Mouse (Mus musculus): ENCODE measurements around the gene Slc33a1.

Slc33a1 gene

DNA sequence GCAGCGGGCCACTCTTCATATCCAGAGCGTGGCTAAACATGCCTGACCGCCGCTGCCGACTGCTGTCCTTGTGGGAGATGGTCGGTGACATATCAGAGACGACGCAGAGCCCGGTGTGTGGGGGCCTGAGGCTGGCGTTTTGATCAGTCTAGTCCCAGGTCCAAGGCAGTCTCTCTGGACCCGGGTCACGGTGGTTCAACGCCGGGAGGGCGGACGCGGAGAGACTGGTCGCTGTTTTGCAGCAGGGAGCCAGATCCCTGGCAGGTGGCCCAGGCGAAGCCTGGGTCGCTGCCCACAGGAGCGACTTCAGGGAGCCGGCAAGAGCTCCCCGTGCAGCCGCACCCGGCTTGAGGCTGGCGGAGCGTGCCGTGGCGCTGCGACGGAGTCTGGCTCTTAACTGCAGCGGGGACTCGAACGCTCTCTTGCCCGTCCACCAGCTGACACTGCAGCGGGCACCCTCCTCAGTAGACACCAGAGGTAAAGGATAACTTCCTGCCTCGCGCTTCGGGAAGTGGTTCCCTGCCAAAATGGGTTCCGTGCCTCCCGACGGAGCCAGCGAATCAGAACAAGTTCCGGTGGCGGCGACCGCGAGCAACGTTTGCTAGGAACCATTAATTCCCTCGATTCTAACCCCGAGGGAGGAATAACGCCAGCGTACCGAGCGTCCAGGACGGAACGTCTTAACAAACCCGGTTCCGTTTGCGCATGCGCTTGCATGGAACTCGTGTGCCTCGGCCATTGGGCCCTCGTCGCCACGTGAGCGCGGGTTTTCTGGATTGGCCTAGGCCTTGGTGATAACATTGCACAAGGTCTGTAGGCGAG lies at the start of gene Slc33a1:
Slc33a1 (minus strand) TSS at position 669 of the 822 bp plus-strand sequence.
- peak; percentile 97 for DNase-seq (ENCODE audit: extremely low spot score)

- no peak for DNase-seq (ENCODE audit: extremely low spot score)
Observed at GRCm38 (mm10) chr3:63988722-63989440, 24.3 kb upstream of the Slc33a1 start.

- DNase-seq (ENCODE audit: extremely low spot score), result no peak
Observed at GRCm38 (mm10) chr3:63986656-63987055, 22.1 kb upstream of the Slc33a1 start.

- DNase-seq (ENCODE audit: extremely low spot score), result no peak
Observed at GRCm38 (mm10) chr3:63977895-63978294, 13.3 kb upstream of the Slc33a1 start.

GRCm38 (mm10) chr3:63975955-63976908 lies 11.7 kb upstream of the Slc33a1 start, which contains the start of gene Gmps:
Gmps (plus strand) TSS chr3:63976106.
- DNase-seq (ENCODE audit: extremely low spot score), result peak; percentile 92

GRCm38 (mm10) chr3:63965929-63966328 lies 1.4 kb upstream of the Slc33a1 start:
- no peak for DNase-seq (ENCODE audit: extremely low spot score)

DNA sequence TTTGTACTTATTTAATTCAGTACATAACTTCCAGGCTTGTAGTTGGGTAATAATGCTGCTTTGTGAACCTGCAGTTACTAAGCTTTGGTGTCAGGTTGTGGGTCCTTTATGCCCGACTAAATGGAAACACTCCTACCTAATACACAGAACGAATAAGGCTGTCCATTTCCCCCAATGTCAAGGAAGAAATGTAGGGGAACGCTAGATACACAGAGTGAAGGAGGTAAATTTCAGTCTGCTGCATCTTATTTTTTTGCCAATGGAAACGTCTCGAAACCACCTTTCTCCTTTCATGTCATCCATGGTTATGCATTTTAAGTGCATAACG lies 318 bp upstream of the Slc33a1 start:
- no peak for DNase-seq (ENCODE audit: extremely low spot score)

DNA sequence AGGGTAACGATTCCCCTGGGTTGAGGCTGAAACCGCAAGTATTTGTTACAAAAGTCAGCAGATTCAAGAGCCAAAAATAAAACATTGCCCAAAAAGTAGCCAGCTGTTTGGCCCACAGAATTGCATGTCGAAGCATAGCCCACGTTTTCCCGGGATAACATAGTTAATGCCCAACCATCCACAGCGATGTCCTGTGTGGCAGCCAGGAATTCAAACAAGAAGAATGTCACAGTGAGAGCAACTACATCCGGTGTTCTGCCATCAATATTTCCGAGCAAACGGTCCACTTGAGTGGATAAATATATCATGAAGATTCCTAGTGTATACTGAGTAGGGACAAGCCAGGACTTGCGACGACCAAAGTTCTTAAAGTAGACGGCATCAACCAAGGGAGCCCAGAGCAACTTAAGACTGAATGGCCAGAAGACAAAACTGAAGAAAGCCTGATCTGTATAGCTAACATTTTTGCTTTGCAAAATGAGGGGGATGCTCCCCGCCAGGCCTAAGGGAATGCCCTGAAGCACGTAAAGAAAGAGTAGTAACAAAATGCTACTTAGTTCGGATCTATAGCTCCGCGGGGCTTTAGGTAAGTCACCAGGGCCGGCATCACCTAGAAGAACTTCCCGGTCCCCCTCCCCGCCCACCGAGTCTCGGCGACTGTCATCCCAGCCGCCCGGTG lies 1.0 kb downstream of the Slc33a1 start:
- no peak for DNase-seq (ENCODE audit: extremely low spot score)

- no peak for DNase-seq (ENCODE audit: extremely low spot score)
Observed at GRCm38 (mm10) chr3:63949837-63950236, 14.7 kb downstream of the Slc33a1 start.

- DNase-seq (ENCODE audit: extremely low spot score), result no peak
Observed at GRCm38 (mm10) chr3:63941204-63941850, 23.2 kb downstream of the Slc33a1 start.

- no peak for DNase-seq (ENCODE audit: extremely low spot score)
Observed at GRCm38 (mm10) chr3:63938928-63939327, 25.6 kb downstream of the Slc33a1 start.

- DNase-seq (ENCODE audit: extremely low spot score), result peak; percentile 91
Observed at GRCm38 (mm10) chr3:63928878-63929859, 35.4 kb downstream of the Slc33a1 start, which contains the start of gene E130311K13Rik. E130311K13Rik (minus strand) TSS chr3:63929472.

DNA sequence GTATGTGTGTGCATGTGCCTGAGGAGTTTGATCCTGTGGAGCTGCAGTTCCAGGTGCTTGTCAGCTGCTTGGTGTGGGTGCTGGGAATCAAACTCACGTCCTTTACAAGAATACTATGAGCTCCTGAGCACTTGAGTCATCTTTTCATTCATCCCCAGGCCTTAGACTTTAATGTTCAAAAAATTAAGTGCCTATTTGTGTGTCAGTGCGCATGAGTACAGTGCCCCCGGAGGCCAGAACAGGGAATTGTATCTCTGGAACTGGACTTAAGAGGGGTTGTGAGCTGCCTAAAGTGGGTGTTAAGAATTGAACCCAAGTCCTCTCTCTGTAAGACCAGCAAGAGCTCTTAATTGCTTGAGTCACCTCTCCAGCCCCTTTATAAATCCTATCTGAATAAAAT lies 44.9 kb downstream of the Slc33a1 start:
- DNase-seq (ENCODE audit: extremely low spot score), result peak; percentile 27

- peak; percentile 9 for DNase-seq (ENCODE audit: extremely low spot score)
Observed at GRCm38 (mm10) chr3:63910301-63910700, 54.3 kb downstream of the Slc33a1 start.

DNA sequence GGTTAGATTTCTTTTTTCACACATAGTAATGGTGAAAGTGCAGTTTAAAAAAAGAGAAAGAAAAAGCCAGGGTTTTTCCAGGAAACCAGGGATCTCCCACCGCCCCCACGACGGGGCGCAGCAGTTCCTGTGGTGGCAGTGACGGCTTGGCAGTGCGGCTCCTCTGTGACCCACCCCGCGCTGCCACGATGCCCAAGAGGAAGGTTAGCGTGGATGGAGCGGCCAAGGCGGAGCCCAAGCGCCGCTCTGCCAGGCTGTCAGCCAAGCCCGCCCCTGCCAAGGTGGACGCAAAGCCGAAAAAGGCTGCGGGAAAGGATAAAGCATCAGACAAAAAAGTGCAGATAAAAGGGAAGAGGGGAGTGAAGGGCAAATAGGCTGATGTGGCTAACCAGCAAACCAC lies 59.3 kb downstream of the Slc33a1 start:
- peak; percentile 22 for DNase-seq (ENCODE audit: extremely low spot score)

GRCm38 (mm10) chr3:63904157-63904556 lies 60.4 kb downstream of the Slc33a1 start:
- no peak for DNase-seq (ENCODE audit: extremely low spot score)

- peak; percentile 73 for DNase-seq (ENCODE audit: extremely low spot score)
Observed at GRCm38 (mm10) chr3:63900021-63900571, 64.5 kb downstream of the Slc33a1 start.

DNA sequence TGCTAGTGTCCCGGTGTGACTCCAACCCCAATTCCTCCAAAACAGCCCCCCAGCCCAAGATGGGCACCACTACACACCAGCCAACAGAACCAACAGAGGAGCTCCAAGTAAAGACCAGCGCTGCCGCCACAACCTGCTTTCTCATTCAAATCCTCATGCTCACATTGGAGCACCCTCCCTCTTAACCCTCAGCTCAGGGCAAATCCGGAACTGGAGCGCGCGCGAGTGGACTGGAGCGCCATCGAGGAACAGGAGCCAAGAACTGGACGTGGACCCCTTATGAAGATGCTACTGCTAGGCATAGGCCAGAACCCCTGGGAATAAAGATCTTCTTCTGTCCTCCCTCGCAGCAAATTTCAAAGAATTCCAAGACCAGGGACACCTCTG lies 65.3 kb downstream of the Slc33a1 start, which contains the start of gene Plch1:
Plch1 (minus strand) TSS at position 164 of the 387 bp plus-strand sequence.
- peak; percentile 87 for DNase-seq (ENCODE audit: extremely low spot score)

All from embryo, embryonic 9.5 days (tissue).